Mouse (Mus musculus) neural tube, embryonic 13.5 days (tissue): Measurements from ENCODE around the gene Rnf10. TPM values are rescaled to one million over a fixed set of nuclear protein-coding genes. Genes with fewer than 3 reads are reported as not detected.
"Not testable (repeated sequence)": the region's sequence is repeated elsewhere in the genome, so short reads cannot be mapped to it uniquely, and the experiment has no call there.

Experiments used
- ATAC-seq: fragments of 200-750 bp; cut with Nextera tagmentation; 2 replicates; pipeline ENCODE4 v1.8.0; 2017; ENCODE audit warnings: low read depth, mild to moderate bottlenecking, moderate TSS enrichment, moderate library complexity
- H3K27ac ChIP-seq: fragments of 300-500 bp; sonication (generic); replicated peaks from 2 replicates; pipeline ENCODE4 v1.5.1; 2015; ENCODE audit warnings: moderate library complexity, mild to moderate bottlenecking, inconsistent platforms
- H3K27me3 ChIP-seq: fragments of 300-500 bp; sonication (generic); 2 replicates; pipeline ENCODE4 v1.6.1; 2015; ENCODE audit warnings: mild to moderate bottlenecking, inconsistent platforms
- H3K36me3 ChIP-seq: fragments of 300-500 bp; sonication (generic); 2 replicates; pipeline ENCODE4 v1.6.1; 2015; ENCODE audit warnings: mild to moderate bottlenecking, inconsistent platforms
- H3K4me1 ChIP-seq: fragments of 300-500 bp; sonication (generic); replicated peaks from 2 replicates; pipeline ENCODE4 v1.6.1; 2015; ENCODE audit warnings: inconsistent platforms
- H3K4me2 ChIP-seq: fragments of 300-500 bp; sonication (generic); 2 replicates; pipeline ENCODE4 v1.6.1; 2015; ENCODE audit warnings: inconsistent platforms, mild to moderate bottlenecking, moderate library complexity
- H3K4me3 ChIP-seq: fragments of 300-500 bp; sonication (generic); 2 replicates; pipeline ENCODE4 v1.5.1; 2015; ENCODE audit warnings: mild to moderate bottlenecking, inconsistent platforms
- H3K9ac ChIP-seq: fragments of 300-500 bp; sonication (generic); 2 replicates; pipeline ENCODE4 v1.6.1; 2015; ENCODE audit warnings: moderate library complexity, mild to moderate bottlenecking, inconsistent platforms
- H3K9me3 ChIP-seq: fragments of 300-500 bp; sonication (generic); 2 replicates; pipeline ENCODE4 v1.6.1; 2016; ENCODE audit warnings: inconsistent platforms
- WGBS: fragments of 180-500 bp; shearing (Covaris S2); methylation state at CpG from one replicate; pipeline ENCODE4 v1.1.7; 2015; 5-methylcytosine and 5-hydroxymethylcytosine counted together
- polyA plus RNA-seq: library from polyadenylated mRNA; unstranded; fragments of >200 nt; fragmentation: Nextera tagmentation; extraction: Ambion mirVana; gene quantifications from 2 replicates; pipeline ENCODE4 v1.2.1, GENCODE M21; 2015

Rnf10 gene
- polyA plus RNA-seq, result 185 and 190 TPM in 2 replicates

- Histone ChIP-seq H3K9ac (peak within 1 kb of the TSS; percentile 98), H3K27ac (peak within 1 kb of the TSS; percentile 88), H3K27me3 (no peaks in the 10 kb centered on the region), H3K9me3 (no peaks in the 10 kb centered on the region), H3K4me1 (peaks cover 45% of the 10 kb centered on the region), H3K4me2 (peak within 1 kb of the TSS; percentile 91), H3K36me3 (peaks cover 21% of the 10 kb centered on the region), H3K4me3 (peak within 1 kb of the TSS; percentile 92)
- ATAC-seq, result peak; percentile 89
- WGBS, result 14% methylated on average over 26 of the region's 26 CpGs
These were observed at the start of gene Rnf10 for GRCm38 (mm10) chr5:115272812-115273548. Rnf10 (minus strand) TSS chr5:115272898.

- H3K4me2 ChIP-seq, result peak overlapping the region; percentile 74
- under 1% methylated on average over 22 of the region's 22 CpGs for WGBS
- no peaks in the 10 kb centered on the region for H3K27me3 ChIP-seq
- peaks cover 39% of the 10 kb centered on the region for H3K4me1 ChIP-seq
- H3K9ac ChIP-seq, result peak overlapping the region; percentile 67
- peak overlapping the region; percentile 69 for H3K27ac ChIP-seq
- no peaks in the 10 kb centered on the region for H3K9me3 ChIP-seq
- H3K4me3 ChIP-seq, result peak overlapping the region; percentile 37
- H3K36me3 ChIP-seq, result no peaks in the 10 kb centered on the region
- ATAC-seq, result peak; percentile 59; the same call in 1 of the 2 replicates
These were observed 46.6 kb upstream of the Rnf10 start for GRCm38 (mm10) chr5:115319004-115319940.

- Histone ChIP-seq H3K27ac (peak overlapping the region; percentile 86), H3K4me3 (0 out of 2 replicates have a peak overlapping the region, but pooled peaks have one; percentile 0), H3K9me3 (no peaks in the 10 kb centered on the region), H3K36me3 (no peaks in the 10 kb centered on the region), H3K4me1 (peaks cover 45% of the 10 kb centered on the region), H3K9ac (peak overlapping the region; percentile 67; the same call in 1 of the 2 replicates), H3K27me3 (no peaks in the 10 kb centered on the region), H3K4me2 (peak overlapping the region; percentile 74)
- ATAC-seq, result peak; percentile 34; the same call in 1 of the 2 replicates
- 3% methylated on average over 10 of the region's 10 CpGs for WGBS
These were observed 45.1 kb upstream of the Rnf10 start for GRCm38 (mm10) chr5:115317645-115318328.

- Histone ChIP-seq H3K27me3 (no peaks in the 10 kb centered on the region), H3K27ac (peak overlapping the region; percentile 86), H3K9ac (peak overlapping the region; percentile 63), H3K4me3 (no peak overlapping the region), H3K4me2 (peak overlapping the region; percentile 74), H3K4me1 (peaks cover 45% of the 10 kb centered on the region), H3K36me3 (no peaks in the 10 kb centered on the region), H3K9me3 (no peaks in the 10 kb centered on the region)
- 2% methylated on average over 14 of the region's 14 CpGs for WGBS
- ATAC-seq, result no peak; the same call in 1 of the 2 replicates
These were observed 44.4 kb upstream of the Rnf10 start for GRCm38 (mm10) chr5:115316968-115317644.

GRCm38 (mm10) chr5:115313668-115313943 lies 40.9 kb upstream of the Rnf10 start:
- 49% methylated on average over 5 of the region's 5 CpGs for WGBS
- no peaks in the 10 kb centered on the region for H3K9me3 ChIP-seq
- peaks cover 32% of the 10 kb centered on the region for H3K4me1 ChIP-seq
- no peak overlapping the region; the same call in 1 of the 2 replicates for H3K27ac ChIP-seq
- H3K36me3 ChIP-seq, result no peaks in the 10 kb centered on the region
- ATAC-seq, result no peak
- H3K9ac ChIP-seq, result peak overlapping the region; percentile 50; the same call in 1 of the 2 replicates
- no peak overlapping the region for H3K4me2 ChIP-seq
- H3K27me3 ChIP-seq, result no peaks in the 10 kb centered on the region
- H3K4me3 ChIP-seq, result no peak overlapping the region

GRCm38 (mm10) chr5:115312816-115313667 lies 40.3 kb upstream of the Rnf10 start:
- no peak for ATAC-seq
- Histone ChIP-seq H3K27ac (no peak overlapping the region; the same call in 1 of the 2 replicates), H3K4me2 (no peak overlapping the region), H3K9me3 (no peaks in the 10 kb centered on the region), H3K27me3 (no peaks in the 10 kb centered on the region), H3K9ac (no peak overlapping the region), H3K4me1 (peaks cover 26% of the 10 kb centered on the region), H3K36me3 (no peaks in the 10 kb centered on the region), H3K4me3 (no peak overlapping the region)
- WGBS, result 79% methylated on average over 10 of the region's 10 CpGs

GRCm38 (mm10) chr5:115312354-115312753 lies 39.7 kb upstream of the Rnf10 start:
- no peaks in the 10 kb centered on the region for H3K9me3 ChIP-seq
- ATAC-seq, result no peak
- H3K4me3 ChIP-seq, result no peak overlapping the region
- H3K9ac ChIP-seq, result no peak overlapping the region
- no peaks in the 10 kb centered on the region for H3K27me3 ChIP-seq
- no peaks in the 10 kb centered on the region for H3K36me3 ChIP-seq
- 86% methylated on average over 4 of the region's 4 CpGs for WGBS
- H3K27ac ChIP-seq, result no peak overlapping the region
- peaks cover 19% of the 10 kb centered on the region for H3K4me1 ChIP-seq
- no peak overlapping the region for H3K4me2 ChIP-seq

- ATAC-seq, H3K27me3 ChIP-seq, H3K9me3 ChIP-seq, H3K9ac ChIP-seq, H3K27ac ChIP-seq: not testable (repeated sequence)
- 90% methylated on average over 5 of the region's 7 CpGs for WGBS
- H3K4me3 ChIP-seq, result peak overlapping the region; percentile 70
- peak overlapping the region; percentile 77 for H3K4me2 ChIP-seq
- H3K36me3 ChIP-seq, result peaks cover 18% of the 10 kb centered on the region
- peaks cover 36% of the 10 kb centered on the region for H3K4me1 ChIP-seq
These were observed 29.5 kb upstream of the Rnf10 start for GRCm38 (mm10) chr5:115302190-115302589.

GRCm38 (mm10) chr5:115301615-115302014 lies 28.9 kb upstream of the Rnf10 start:
- Histone ChIP-seq H3K4me2 (peak overlapping the region; percentile 77), H3K27ac (peak overlapping the region; percentile 96), H3K36me3 (peaks cover 24% of the 10 kb centered on the region), H3K4me1 (peaks cover 39% of the 10 kb centered on the region), H3K9me3 (no peaks in the 10 kb centered on the region), H3K4me3 (peak overlapping the region; percentile 70), H3K9ac (peak overlapping the region; percentile 69), H3K27me3 (no peaks in the 10 kb centered on the region)
- WGBS, result 34% methylated on average over 13 of the region's 13 CpGs
- ATAC-seq, result no peak

- Histone ChIP-seq H3K9me3 (no peaks in the 10 kb centered on the region), H3K36me3 (peaks cover 30% of the 10 kb centered on the region), H3K4me1 (peaks cover 39% of the 10 kb centered on the region), H3K27me3 (no peaks in the 10 kb centered on the region), H3K4me3 (peak within 1 kb of the TSS; percentile 70), H3K4me2 (peak within 1 kb of the TSS; percentile 77), H3K9ac (peak within 1 kb of the TSS; percentile 94), H3K27ac (peak within 1 kb of the TSS; percentile 96)
- under 1% methylated on average over 66 of the region's 66 CpGs for WGBS
- ATAC-seq, result peak; percentile 98
These were observed 28.3 kb upstream of the Rnf10 start, which contains the start of gene Dynll1 for GRCm38 (mm10) chr5:115300792-115301614. Dynll1 (minus strand) TSS chr5:115300999.
